Mouse (Mus musculus): ENCODE measurements around the gene Cfap57. TPM values are rescaled to one million over a fixed set of nuclear protein-coding genes. Genes with fewer than 3 reads are reported as not detected.

Gene Cfap57
- polyA plus RNA-seq (2012; rRNA removed), result 1.3 and 2.5 TPM in 2 replicates

GRCm38 (mm10) chr4:118620279-118620966 is at the start of gene Cfap57, which contains the start of gene Ebna1bp2:
Gene Cfap57, minus strand, starts transcription at chr4:118620777.
Gene Ebna1bp2, plus strand, starts transcription at chr4:118620799.
- H3K4me1 ChIP-seq (ENCODE audit: control insufficient read depth, insufficient read depth, low read length), result peaks cover 6% of the 10 kb centered on the region
- TF ChIP-seq POLR2A (IDR thresholded peaks at IDR 0.05; ENCODE audit: borderline replicate concordance, extremely low read depth, low read depth, low read length) (peak; percentile 44; the same call in 1 of the 2 replicates), CTCF (IDR thresholded peaks at IDR 0.05; ENCODE audit: insufficient read depth, low read length) (no peak)
- peak; percentile 89 for DNase-seq
- WGBS, result under 1% methylated on average over 33 of the region's 41 CpGs
- peak within 1 kb of the TSS; percentile 97 for H3K4me3 ChIP-seq (replicated peaks; ENCODE audit: extremely low read depth, low read depth, low read length)

- no peaks in the 10 kb centered on the region for H3K4me1 ChIP-seq (ENCODE audit: control insufficient read depth, insufficient read depth, low read length)
- no peak for DNase-seq
- TF ChIP-seq POLR2A (IDR thresholded peaks at IDR 0.05; ENCODE audit: borderline replicate concordance, extremely low read depth, low read depth, low read length) (no peak), CTCF (IDR thresholded peaks at IDR 0.05; ENCODE audit: insufficient read depth, low read length) (no peak)
- H3K4me3 ChIP-seq (replicated peaks; ENCODE audit: extremely low read depth, low read depth, low read length), result no peak within 1 kb of the TSS
Measured at GRCm38 (mm10) chr4:118658652-118659051, 38.1 kb upstream of the Cfap57 start, which contains the start of gene Olfr62. Gene Olfr62, plus strand, starts transcription at chr4:118658952.

GRCm38 (mm10) chr4:118645234-118645633 is 24.7 kb upstream of the Cfap57 start:
- Histone ChIP-seq H3K4me3 (replicated peaks; ENCODE audit: extremely low read depth, low read depth, low read length) (no peak overlapping the region), H3K4me1 (ENCODE audit: control insufficient read depth, insufficient read depth, low read length) (no peaks in the 10 kb centered on the region)
- TF ChIP-seq POLR2A (IDR thresholded peaks at IDR 0.05; ENCODE audit: borderline replicate concordance, extremely low read depth, low read depth, low read length), result no peak
- peak; percentile 82 for TF ChIP-seq CTCF (IDR thresholded peaks at IDR 0.05; ENCODE audit: insufficient read depth, low read length)
- peak; percentile 42 for DNase-seq
- 3% methylated on average over 2 of the region's 2 CpGs for WGBS

- no peaks in the 10 kb centered on the region for H3K4me1 ChIP-seq (ENCODE audit: control insufficient read depth, insufficient read depth, low read length)
- WGBS, result 34% methylated on average over 20 of the region's 20 CpGs
- TF ChIP-seq CTCF (IDR thresholded peaks at IDR 0.05; ENCODE audit: insufficient read depth, low read length) (no peak), POLR2A (IDR thresholded peaks at IDR 0.05; ENCODE audit: borderline replicate concordance, extremely low read depth, low read depth, low read length) (no peak)
- H3K4me3 ChIP-seq (replicated peaks; ENCODE audit: extremely low read depth, low read depth, low read length), result no peak overlapping the region
- DNase-seq, result no peak
Measured at GRCm38 (mm10) chr4:118642346-118643190, 22.0 kb upstream of the Cfap57 start.

- no peak for DNase-seq
- no peak overlapping the region for H3K4me3 ChIP-seq (replicated peaks; ENCODE audit: extremely low read depth, low read depth, low read length)
- no peak for TF ChIP-seq CTCF (IDR thresholded peaks at IDR 0.05; ENCODE audit: insufficient read depth, low read length)
- no peak for TF ChIP-seq POLR2A (IDR thresholded peaks at IDR 0.05; ENCODE audit: borderline replicate concordance, extremely low read depth, low read depth, low read length)
- WGBS, result 89% methylated on average over 5 of the region's 5 CpGs
- no peaks in the 10 kb centered on the region for H3K4me1 ChIP-seq (ENCODE audit: control insufficient read depth, insufficient read depth, low read length)
Measured at GRCm38 (mm10) chr4:118630261-118630660, 9.7 kb upstream of the Cfap57 start.

- no peak for DNase-seq
- peaks cover 6% of the 10 kb centered on the region for H3K4me1 ChIP-seq (ENCODE audit: control insufficient read depth, insufficient read depth, low read length)
- 83% methylated on average over 9 of the region's 9 CpGs for WGBS
- no peak for TF ChIP-seq POLR2A (IDR thresholded peaks at IDR 0.05; ENCODE audit: borderline replicate concordance, extremely low read depth, low read depth, low read length)
- TF ChIP-seq CTCF (IDR thresholded peaks at IDR 0.05; ENCODE audit: insufficient read depth, low read length), result no peak
- no peak overlapping the region for H3K4me3 ChIP-seq (replicated peaks; ENCODE audit: extremely low read depth, low read depth, low read length)
Measured at GRCm38 (mm10) chr4:118621781-118622180, 1.2 kb upstream of the Cfap57 start.

- no peak for DNase-seq
- Histone ChIP-seq H3K4me3 (replicated peaks; ENCODE audit: extremely low read depth, low read depth, low read length) (peak overlapping the region; percentile 97), H3K4me1 (ENCODE audit: control insufficient read depth, insufficient read depth, low read length) (peaks cover 6% of the 10 kb centered on the region)
- TF ChIP-seq POLR2A (IDR thresholded peaks at IDR 0.05; ENCODE audit: borderline replicate concordance, extremely low read depth, low read depth, low read length), result no peak
- no peak for TF ChIP-seq CTCF (IDR thresholded peaks at IDR 0.05; ENCODE audit: insufficient read depth, low read length)
- under 1% methylated on average over 23 of the region's 23 CpGs for WGBS
Measured at GRCm38 (mm10) chr4:118620967-118621320, 367 bp upstream of the Cfap57 start.

DNA sequence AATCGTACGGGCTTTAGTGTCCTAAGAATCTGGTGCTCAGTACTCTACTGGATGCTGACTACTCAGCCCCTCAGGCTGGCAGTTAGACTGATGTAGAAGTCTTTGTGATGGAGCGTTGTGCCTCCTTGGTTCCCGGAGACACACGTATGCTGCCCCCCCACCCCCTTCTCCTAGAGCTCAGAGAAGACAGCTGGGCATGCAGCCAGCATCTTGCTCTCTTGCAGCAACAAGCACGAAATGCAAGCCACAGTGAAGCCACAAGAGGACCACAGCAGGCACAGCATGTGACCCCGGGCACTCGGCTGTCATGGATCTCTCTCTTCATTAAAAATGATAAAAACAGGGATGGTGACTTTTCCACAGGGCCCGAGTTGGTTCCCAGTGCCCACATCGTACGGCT is 5.2 kb downstream of the Cfap57 start:
- DNase-seq, result no peak
- no peak overlapping the region for H3K4me3 ChIP-seq (replicated peaks; ENCODE audit: extremely low read depth, low read depth, low read length)
- H3K4me1 ChIP-seq (ENCODE audit: control insufficient read depth, insufficient read depth, low read length), result no peaks in the 10 kb centered on the region
- TF ChIP-seq CTCF (IDR thresholded peaks at IDR 0.05; ENCODE audit: insufficient read depth, low read length), result no peak
- no peak for TF ChIP-seq POLR2A (IDR thresholded peaks at IDR 0.05; ENCODE audit: borderline replicate concordance, extremely low read depth, low read depth, low read length)
- WGBS, result 75% methylated on average over 11 of the region's 11 CpGs

DNA sequence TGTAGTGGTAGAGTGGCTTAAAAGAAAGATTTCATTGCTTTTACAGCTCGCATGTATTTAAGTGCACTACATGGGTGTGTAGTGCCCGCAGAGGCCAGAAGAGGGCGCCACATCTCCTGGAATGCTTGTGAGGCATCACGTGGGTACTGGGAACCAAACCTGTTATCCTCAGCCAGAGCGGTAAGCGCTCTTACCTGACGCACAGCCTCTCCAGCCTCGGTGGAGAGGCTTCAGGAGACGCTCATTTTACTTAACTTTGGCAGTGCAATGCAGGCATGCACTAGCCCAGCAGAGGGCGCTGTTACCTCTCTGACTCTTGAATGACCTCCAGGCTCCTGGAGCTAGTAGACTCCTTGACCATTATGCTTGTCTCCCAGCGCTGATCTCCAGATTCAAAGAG is 8.0 kb downstream of the Cfap57 start:
- DNase-seq, result peak; percentile 21
- TF ChIP-seq POLR2A (IDR thresholded peaks at IDR 0.05; ENCODE audit: borderline replicate concordance, extremely low read depth, low read depth, low read length), result no peak
- TF ChIP-seq CTCF (IDR thresholded peaks at IDR 0.05; ENCODE audit: insufficient read depth, low read length), result peak; percentile 30; the same call in 1 of the 2 replicates
- Histone ChIP-seq H3K4me1 (ENCODE audit: control insufficient read depth, insufficient read depth, low read length) (no peaks in the 10 kb centered on the region), H3K4me3 (replicated peaks; ENCODE audit: extremely low read depth, low read depth, low read length) (no peak overlapping the region)
- 27% methylated on average over 11 of the region's 11 CpGs for WGBS

Measured in lung, adult 2 months (tissue).